Mouse (Mus musculus) adipocyte (in vitro differentiated cells): ENCODE measurements around the gene Fuca2.
A peak's percentile ranks its signal among the peaks of the same experiment; 100 is the strongest.

Source experiments
- DNase-seq: peaks from one replicate; pipeline ENCODE4 v3.0.0-alpha.2; 2016; ENCODE audit warnings: low spot score

The Fuca2 gene

GRCm38 (mm10) chr10:13534751-13535150 is 35.4 kb downstream of the Fuca2 start:
- peak; percentile 11 for DNase-seq

- DNase-seq: peak; percentile 80
Measured at GRCm38 (mm10) chr10:13536706-13537105, 37.4 kb downstream of the Fuca2 start.

- no peak for DNase-seq
Measured at GRCm38 (mm10) chr10:13539769-13540333, 40.5 kb downstream of the Fuca2 start.

- DNase-seq: no peak
Measured at GRCm38 (mm10) chr10:13541721-13542120, 42.4 kb downstream of the Fuca2 start.

- DNase-seq: peak; percentile 89
Measured at GRCm38 (mm10) chr10:13552646-13553497, 53.5 kb downstream of the Fuca2 start, which contains the start of the genes Adat2 and Pex3. Gene Adat2, plus strand, starts transcription at chr10:13552894. Gene Pex3, minus strand, starts transcription at chr10:13553142.

- DNase-seq: no peak
Measured at GRCm38 (mm10) chr10:13553498-13553985, 54.2 kb downstream of the Fuca2 start.

GRCm38 (mm10) chr10:13554316-13554715 is 55.0 kb downstream of the Fuca2 start:
- DNase-seq: no peak

GRCm38 (mm10) chr10:13560014-13560674 is 60.8 kb downstream of the Fuca2 start:
- DNase-seq: no peak

GRCm38 (mm10) chr10:13564364-13565079 is 65.2 kb downstream of the Fuca2 start:
- no peak for DNase-seq

- DNase-seq: no peak
Measured at GRCm38 (mm10) chr10:13565080-13565448, 65.7 kb downstream of the Fuca2 start.

GRCm38 (mm10) chr10:13566393-13566792 is 67.1 kb downstream of the Fuca2 start:
- DNase-seq: no peak
